Mouse (Mus musculus) brain, embryonic 14.5 days (tissue): Measurements from ENCODE around the gene Ust.

Experiments
- CTCF ChIP-seq: fragments of 200-500 bp; IDR thresholded peaks from 2 replicates; pipeline ENCODE4 v1.5.1; 2012; ENCODE audit warnings: inconsistent platforms, mild to moderate bottlenecking, moderate library complexity, borderline replicate concordance; ENCODE audit not compliant: insufficient read depth, insufficient read length; ENCODE audit errors: extremely low read depth
- POLR2A ChIP-seq: fragments of 200-500 bp; IDR thresholded peaks from 2 replicates; pipeline ENCODE4 v1.6.1; 2012; ENCODE audit warnings: mild to moderate bottlenecking, inconsistent platforms, borderline replicate concordance; ENCODE audit not compliant: poor library complexity, insufficient read depth, insufficient read length, severe bottlenecking; ENCODE audit errors: extremely low read depth

- TF ChIP-seq POLR2A, result no peak
- TF ChIP-seq CTCF, result no peak
Measured at GRCm38 (mm10) chr10:8392226-8392625, 126.4 kb downstream of the Ust start.
